Mouse (Mus musculus) bone marrow macrophage, adult 2 months (primary cell): ENCODE results near the gene Smarcad1. TPM values are rescaled to one million over a fixed set of nuclear protein-coding genes. Genes with fewer than 3 reads are reported as not detected.
A peak's percentile ranks its signal among the peaks of the same experiment; 100 is the strongest.
"Not testable (repeated sequence)": the region's sequence is repeated elsewhere in the genome, so short reads cannot be mapped to it uniquely, and the experiment has no call there.

Source experiments
- H3K27ac ChIP-seq: 2 replicates; pipeline ENCODE4 v1.5.1; 2012; ENCODE audit warnings: low read depth, low read length; ENCODE audit not compliant: insufficient read depth
- H3K4me1 ChIP-seq: 2 replicates; pipeline ENCODE4 v1.6.1; 2012; ENCODE audit warnings: low read length; ENCODE audit not compliant: control insufficient read depth, insufficient read depth
- H3K4me3 ChIP-seq: 2 replicates; pipeline ENCODE4 v1.5.1; 2012; ENCODE audit warnings: mild to moderate bottlenecking, low read length, moderate library complexity; ENCODE audit not compliant: insufficient read depth
- CTCF ChIP-seq: IDR thresholded peaks from 2 replicates; pipeline ENCODE4 v1.5.1; 2012; ENCODE audit warnings: low read depth, mild to moderate bottlenecking, low read length, moderate library complexity
- POLR2A ChIP-seq: IDR thresholded peaks from 2 replicates; pipeline ENCODE4 v1.6.1; 2012; ENCODE audit warnings: mild to moderate bottlenecking, low read depth, low read length, borderline replicate concordance
- polyA plus RNA-seq: library from polyadenylated mRNA; stranded (reverse); fragments of >200 nt; gene quantifications from 2 replicates; pipeline ENCODE4 v1.2.4, GENCODE M21; 2012; ENCODE audit not compliant: missing spikeins, insufficient read depth, insufficient read length

The Smarcad1 gene
- 25.6 and 39.4 TPM in 2 replicates for polyA plus RNA-seq

DNA sequence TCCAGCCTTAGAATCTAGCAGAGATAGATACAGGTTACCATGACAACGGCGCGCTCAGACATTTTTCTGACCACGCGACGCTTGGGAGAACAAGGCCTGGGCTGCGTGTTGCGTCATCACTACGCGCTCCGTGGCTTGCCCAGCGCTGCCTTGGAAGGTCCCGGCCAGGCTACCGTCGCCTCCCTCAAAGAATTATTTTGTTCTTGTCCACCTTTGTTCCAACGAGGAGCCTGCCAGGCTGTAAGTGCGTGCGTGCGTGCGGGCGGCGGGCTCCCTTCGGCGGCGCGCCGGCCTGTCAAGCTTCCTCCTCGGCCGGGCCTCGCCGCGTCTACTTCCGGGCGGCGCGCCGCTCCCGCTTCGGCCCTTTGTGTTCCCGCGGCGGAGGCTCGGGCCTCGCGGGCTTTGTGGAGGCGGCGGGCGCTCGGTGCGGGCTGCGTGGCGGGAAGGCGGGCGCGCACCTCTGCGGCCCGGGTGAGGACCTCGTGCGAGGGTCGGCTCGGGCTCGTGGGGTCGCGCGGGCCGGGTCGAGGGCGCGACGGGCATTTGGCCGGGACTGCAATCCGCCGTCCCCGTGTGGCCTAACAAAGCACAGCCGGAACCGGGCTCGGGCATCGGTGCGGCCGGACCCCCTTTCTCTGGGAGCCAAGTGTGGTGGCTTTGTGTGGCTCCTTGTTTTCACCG, at the start of gene Smarcad1:
Smarcad1 (plus strand) TSS at position 93 of the 681 bp plus-strand sequence.
- TF ChIP-seq POLR2A (no peak), CTCF (no peak)
- Histone ChIP-seq H3K4me1 (peaks cover 9% of the 10 kb centered on the region), H3K4me3 (peak within 1 kb of the TSS; percentile 86), H3K27ac (peak within 1 kb of the TSS; percentile 86)

DNA sequence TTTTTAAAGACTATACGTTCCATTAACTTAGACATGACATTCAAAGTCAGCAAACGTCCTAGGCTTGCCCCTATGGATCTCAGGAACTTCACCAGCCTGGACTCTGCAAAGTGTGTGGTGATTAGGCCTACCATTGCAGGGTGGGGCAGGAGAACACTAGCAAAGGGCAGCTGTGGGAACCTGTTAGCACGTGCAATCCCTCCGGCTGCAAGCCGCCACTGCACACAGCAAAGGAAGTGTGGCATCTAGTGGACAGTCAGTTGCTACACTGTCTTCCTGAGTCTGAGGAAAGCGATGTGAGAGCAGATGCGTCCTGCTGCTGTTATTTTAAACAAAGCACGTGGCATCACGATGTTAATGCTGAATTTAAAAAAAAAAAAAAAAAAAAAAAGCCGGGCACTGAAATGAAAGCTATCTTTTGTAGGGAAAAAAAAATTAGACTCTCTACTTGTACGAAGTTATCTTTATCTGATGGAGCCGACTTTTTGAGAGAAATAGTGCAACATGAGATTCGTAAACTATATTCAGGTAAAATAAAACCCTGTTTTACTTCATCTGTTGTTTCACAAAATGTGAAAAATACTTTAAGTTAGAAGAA, 45.5 kb upstream of the Smarcad1 start:
- TF ChIP-seq POLR2A: no peak
- no peak for TF ChIP-seq CTCF
- Histone ChIP-seq H3K27ac (no peak overlapping the region), H3K4me1 (no peaks in the 10 kb centered on the region), H3K4me3 (no peak overlapping the region)

DNA sequence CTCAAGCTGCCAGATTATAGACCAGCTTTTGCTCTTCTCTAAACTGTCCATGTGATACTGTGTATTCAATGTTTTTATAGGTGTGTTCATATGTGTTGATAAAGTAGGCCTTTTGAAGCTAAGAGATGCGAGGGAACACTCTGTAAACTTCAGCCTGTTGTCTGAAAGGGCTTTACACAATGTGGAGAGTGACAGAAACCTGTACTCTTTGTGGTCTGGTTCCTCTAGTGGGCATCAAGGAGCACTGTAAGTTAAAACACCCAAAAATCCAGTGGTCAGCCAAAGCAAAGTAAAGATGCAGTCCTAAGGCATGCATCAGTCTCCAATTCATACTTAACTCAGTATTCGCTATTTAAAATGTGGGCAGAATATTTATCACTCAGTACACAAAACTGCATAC, 44.6 kb upstream of the Smarcad1 start:
- Histone ChIP-seq H3K4me3 (no peak overlapping the region), H3K4me1 (no peaks in the 10 kb centered on the region), H3K27ac (no peak overlapping the region)
- no peak for TF ChIP-seq POLR2A
- no peak for TF ChIP-seq CTCF

GRCm38 (mm10) chr6:65000757-65001156, 41.6 kb upstream of the Smarcad1 start:
- H3K4me3 ChIP-seq, H3K4me1 ChIP-seq, H3K27ac ChIP-seq: not testable (repeated sequence)

GRCm38 (mm10) chr6:65002196-65002595, 40.2 kb upstream of the Smarcad1 start:
- no peak overlapping the region for H3K4me3 ChIP-seq
- no peaks in the 10 kb centered on the region for H3K4me1 ChIP-seq
- TF ChIP-seq CTCF: no peak
- no peak for TF ChIP-seq POLR2A
- no peak overlapping the region for H3K27ac ChIP-seq

GRCm38 (mm10) chr6:65008836-65009235, 33.5 kb upstream of the Smarcad1 start:
- H3K4me3 ChIP-seq: no peak overlapping the region
- TF ChIP-seq POLR2A: no peak
- no peak for TF ChIP-seq CTCF
- no peaks in the 10 kb centered on the region for H3K4me1 ChIP-seq
- H3K27ac ChIP-seq: no peak overlapping the region

DNA sequence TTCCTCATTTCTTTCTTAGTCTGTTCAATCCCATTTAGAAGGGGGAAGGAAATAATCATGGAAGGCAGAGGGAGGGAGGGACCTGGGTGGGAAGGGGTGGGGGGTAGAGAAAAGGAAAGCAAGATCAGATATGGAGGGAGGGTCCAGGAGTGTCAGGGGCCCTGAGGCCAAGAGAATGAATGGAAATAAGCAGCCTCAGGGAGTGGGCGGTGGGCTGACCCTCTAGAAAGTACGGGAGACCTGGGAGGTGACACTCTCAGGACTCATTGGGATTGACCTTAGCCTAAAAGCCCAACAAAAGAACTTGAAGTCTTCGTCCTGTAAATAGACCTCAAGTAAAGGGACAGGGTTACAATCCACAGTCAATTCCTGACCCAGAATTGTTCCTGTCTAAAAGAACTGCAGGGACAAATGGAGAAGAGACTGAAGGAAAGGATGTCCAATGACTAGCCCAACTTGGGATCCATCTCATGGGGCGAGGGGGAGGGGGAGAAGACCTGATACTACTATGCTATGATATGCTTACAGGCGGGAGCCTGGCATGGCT, 30.9 kb upstream of the Smarcad1 start:
- Histone ChIP-seq H3K27ac (no peak overlapping the region), H3K4me1 (no peaks in the 10 kb centered on the region), H3K4me3 (no peak overlapping the region)
- TF ChIP-seq POLR2A (no peak), CTCF (no peak)

GRCm38 (mm10) chr6:65012142-65012541, 30.2 kb upstream of the Smarcad1 start:
- Histone ChIP-seq H3K4me3 (no peak overlapping the region), H3K4me1 (no peaks in the 10 kb centered on the region), H3K27ac (no peak overlapping the region)
- no peak for TF ChIP-seq POLR2A
- TF ChIP-seq CTCF: no peak

DNA sequence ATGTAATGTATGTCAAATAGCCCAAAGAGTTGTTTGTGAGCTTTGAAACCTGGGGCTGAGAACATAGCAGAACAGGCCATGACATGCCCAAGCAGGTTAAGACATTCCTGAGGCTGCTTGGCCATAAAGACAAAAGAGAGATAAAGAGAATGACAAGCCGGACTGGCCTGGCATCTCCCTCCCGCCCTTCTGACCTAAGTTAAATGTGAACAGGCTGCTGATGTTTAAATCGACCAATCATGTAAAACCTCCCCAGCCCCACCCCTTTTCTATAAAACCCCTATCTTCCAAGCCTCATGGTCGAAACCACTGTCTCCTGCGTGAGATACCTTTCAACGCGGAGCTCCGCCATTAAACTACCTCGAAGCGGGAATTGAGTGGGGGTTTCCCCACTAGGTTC, 24.8 kb upstream of the Smarcad1 start:
- no peak overlapping the region for H3K27ac ChIP-seq
- H3K4me1 ChIP-seq: no peaks in the 10 kb centered on the region
- H3K4me3 ChIP-seq: no peak overlapping the region
- TF ChIP-seq POLR2A (no peak), CTCF (no peak)

GRCm38 (mm10) chr6:65018966-65019365, 23.4 kb upstream of the Smarcad1 start:
- not testable (repeated sequence) for H3K4me1 ChIP-seq, H3K4me3 ChIP-seq, H3K27ac ChIP-seq

DNA sequence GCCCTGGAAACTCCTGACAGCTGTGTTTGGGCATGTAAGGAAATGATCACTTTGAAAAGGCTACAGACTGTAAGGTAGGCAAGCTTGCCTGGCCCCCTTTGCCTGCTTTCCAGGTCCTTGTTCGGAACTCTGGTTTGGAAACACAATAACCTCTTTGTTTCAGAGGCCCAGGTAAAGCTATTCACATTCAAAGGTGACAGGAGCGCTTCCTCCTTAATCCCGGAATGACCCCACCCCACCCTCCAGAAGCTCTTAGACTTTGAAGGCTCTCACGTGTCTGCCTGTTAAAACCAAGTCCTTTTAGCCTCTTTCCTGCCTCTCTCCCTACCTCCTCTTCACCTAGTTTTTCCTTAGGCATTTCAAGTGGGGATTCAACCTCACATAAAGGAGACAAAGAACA, 20.5 kb upstream of the Smarcad1 start:
- Histone ChIP-seq H3K4me3 (no peak overlapping the region), H3K4me1 (no peaks in the 10 kb centered on the region), H3K27ac (no peak overlapping the region)
- TF ChIP-seq CTCF (no peak), POLR2A (no peak)
